Mouse (Mus musculus) limb, embryonic 10.5 days (tissue): ENCODE measurements around the gene Disc1. TPM values are rescaled to one million over a fixed set of nuclear protein-coding genes. Genes with fewer than 3 reads are reported as not detected.

Experiments used
- DNase-seq: peaks from one replicate; pipeline ENCODE4 v3.0.0-alpha.2; 2017; ENCODE audit warnings: low spot score
- H3K27ac ChIP-seq: fragments of 300-500 bp; sonication (generic); 2 replicates; pipeline ENCODE4 v1.5.1; 2016; ENCODE audit warnings: mild to moderate bottlenecking
- H3K27me3 ChIP-seq: fragments of 300-500 bp; sonication (generic); 2 replicates; pipeline ENCODE4 v1.6.1; 2016; ENCODE audit warnings: low read depth, mild to moderate bottlenecking; ENCODE audit not compliant: poor library complexity, severe bottlenecking
- H3K36me3 ChIP-seq: fragments of 300-500 bp; sonication (generic); 2 replicates; pipeline ENCODE4 v1.6.1; 2016; ENCODE audit warnings: mild to moderate bottlenecking, moderate library complexity
- H3K4me1 ChIP-seq: fragments of 300-500 bp; sonication (generic); 2 replicates; pipeline ENCODE4 v1.6.1; 2016
- H3K4me3 ChIP-seq: fragments of 300-500 bp; sonication (generic); 2 replicates; pipeline ENCODE4 v1.5.1; 2016; ENCODE audit warnings: mild to moderate bottlenecking, moderate library complexity
- H3K9me3 ChIP-seq: fragments of 300-500 bp; sonication (generic); replicated peaks from 2 replicates; pipeline ENCODE4 v1.6.1; 2016; ENCODE audit warnings: mild to moderate bottlenecking
- WGBS: fragments of 180-500 bp; shearing (Covaris S2); methylation state at CpG from one replicate; pipeline ENCODE4 v1.1.7; 2016; 5-methylcytosine and 5-hydroxymethylcytosine counted together
- polyA plus RNA-seq: library from polyadenylated mRNA; unstranded; fragments of >200 nt; fragmentation: Nextera tagmentation; extraction: Ambion mirVana; gene quantifications from 2 replicates; pipeline ENCODE4 v1.2.1, GENCODE M21; 2016

The Disc1 gene
- polyA plus RNA-seq, 1 experiment from 2014 or later, result 1.3 TPM

DNA sequence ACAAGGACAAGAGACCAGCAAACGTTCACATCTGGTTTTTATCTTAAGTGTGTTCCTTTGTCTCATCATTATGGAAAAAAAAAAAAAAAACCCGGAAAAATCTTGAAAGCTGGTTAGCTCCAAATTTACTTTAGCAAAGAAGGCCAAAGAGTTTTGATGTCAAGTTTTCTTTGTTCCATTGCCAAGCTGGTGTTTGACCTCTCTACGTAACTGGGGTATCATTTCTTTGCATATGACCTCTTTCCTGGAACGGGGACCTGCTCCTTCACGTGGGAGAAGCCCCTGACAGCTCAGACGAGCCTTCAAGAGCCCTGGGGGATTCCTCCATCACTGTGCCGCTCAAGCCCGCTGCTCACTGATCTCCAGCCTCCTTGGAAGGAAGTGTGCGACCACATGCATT is 10.1 kb upstream of the Disc1 start:
- DNase-seq, result no peak
- Histone ChIP-seq H3K36me3 (peaks cover 19% of the 10 kb centered on the region), H3K27me3 (no peaks in the 10 kb centered on the region), H3K9me3 (no peaks in the 10 kb centered on the region), H3K27ac (0 out of 2 replicates have a peak overlapping the region, but pooled peaks have one; percentile 58), H3K4me1 (peaks cover 36% of the 10 kb centered on the region), H3K4me3 (no peak overlapping the region)
- WGBS, result 21% methylated on average over 9 of the region's 9 CpGs

DNA sequence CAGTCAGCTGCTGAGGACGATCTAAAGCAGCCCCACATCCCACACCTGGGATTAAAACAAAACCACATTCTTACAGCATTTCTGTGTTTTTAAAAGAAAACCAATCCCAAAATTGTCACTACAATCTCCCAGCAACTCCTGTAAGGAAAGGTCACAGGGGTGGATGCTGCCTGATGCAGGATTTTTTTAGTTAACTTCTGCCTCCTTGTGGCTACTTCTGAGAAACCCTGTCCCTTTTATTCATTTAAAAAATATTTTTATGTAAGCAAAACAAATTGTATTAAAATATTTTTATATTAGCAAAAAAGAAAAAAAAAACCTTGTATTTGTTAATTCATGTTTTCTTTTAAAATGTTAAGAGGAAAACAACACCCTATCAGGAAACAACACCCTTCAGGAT is 8.2 kb upstream of the Disc1 start:
- DNase-seq, result no peak
- Histone ChIP-seq H3K27me3 (no peaks in the 10 kb centered on the region), H3K27ac (no peak overlapping the region), H3K4me3 (no peak overlapping the region), H3K36me3 (0 out of 2 replicates have a peak, but pooled peaks cover 1% of the 10 kb centered on the region), H3K4me1 (peaks cover 34% of the 10 kb centered on the region), H3K9me3 (no peaks in the 10 kb centered on the region)
- 85% methylated on average over 1 of the region's 1 CpGs for WGBS

DNA sequence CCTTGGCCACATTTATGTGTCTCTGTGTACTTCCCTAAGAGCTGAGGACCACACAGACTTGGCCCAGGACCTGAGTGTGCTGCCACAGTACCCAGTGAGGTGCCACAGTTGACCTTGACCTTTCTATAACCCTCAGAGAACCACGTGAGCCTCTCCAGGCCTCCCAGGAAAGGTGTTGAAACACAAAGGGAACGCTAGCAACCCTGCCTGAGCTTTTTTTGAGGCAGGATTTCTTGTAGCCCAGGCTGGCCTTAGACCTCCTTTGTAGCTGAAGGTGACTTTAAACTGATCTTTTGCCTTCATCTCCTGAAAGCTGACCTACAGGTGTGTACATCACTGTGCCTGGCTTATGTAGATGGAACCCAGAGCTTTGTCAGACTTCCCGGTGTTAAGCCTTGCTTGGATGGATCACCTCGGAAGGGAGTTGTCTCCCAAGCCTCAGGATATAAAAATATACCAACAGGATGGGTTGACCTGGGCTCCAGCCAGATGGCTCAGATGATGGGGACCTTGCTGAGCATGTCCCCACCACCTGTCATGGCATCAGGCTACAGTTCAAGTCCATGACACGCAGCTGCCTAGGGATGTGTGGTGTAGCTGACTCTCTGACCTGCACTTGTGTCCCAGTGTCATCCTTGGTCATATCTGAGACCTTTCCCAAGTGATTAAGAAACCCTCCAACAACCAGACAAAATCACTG is 4.8 kb upstream of the Disc1 start:
- no peaks in the 10 kb centered on the region for H3K9me3 ChIP-seq
- DNase-seq, result no peak
- no peak overlapping the region for H3K4me3 ChIP-seq
- no peak overlapping the region for H3K27ac ChIP-seq
- H3K36me3 ChIP-seq, result no peaks in the 10 kb centered on the region
- peaks cover 14% of the 10 kb centered on the region for H3K4me1 ChIP-seq
- WGBS, result 63% methylated on average over 5 of the region's 5 CpGs
- peaks cover 24% of the 10 kb centered on the region for H3K27me3 ChIP-seq

DNA sequence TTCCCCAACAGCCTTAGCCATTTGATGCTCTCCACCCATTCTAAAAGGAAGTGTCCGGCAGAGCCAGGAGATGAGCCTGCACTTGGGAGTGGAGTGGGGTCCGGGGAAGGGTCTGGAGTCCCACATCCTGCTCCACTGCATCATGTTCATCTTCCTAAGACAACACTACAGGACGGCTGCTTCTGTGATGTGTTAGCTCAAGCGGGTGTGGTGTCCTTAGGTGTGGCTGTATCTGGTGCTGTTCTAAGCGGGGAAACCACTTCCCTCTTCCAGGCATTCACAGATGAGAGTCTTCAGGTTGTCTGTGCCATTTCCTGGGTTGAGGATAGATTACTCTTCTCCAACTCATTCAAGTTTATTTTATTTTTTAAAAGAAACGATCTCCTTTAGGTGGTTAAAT is 4.2 kb upstream of the Disc1 start:
- no peak overlapping the region for H3K4me3 ChIP-seq
- WGBS, result 90% methylated on average over 6 of the region's 6 CpGs
- H3K36me3 ChIP-seq, result no peaks in the 10 kb centered on the region
- no peaks in the 10 kb centered on the region for H3K9me3 ChIP-seq
- H3K4me1 ChIP-seq, result peaks cover 18% of the 10 kb centered on the region
- no peak overlapping the region for H3K27ac ChIP-seq
- peaks cover 30% of the 10 kb centered on the region for H3K27me3 ChIP-seq
- no peak for DNase-seq

DNA sequence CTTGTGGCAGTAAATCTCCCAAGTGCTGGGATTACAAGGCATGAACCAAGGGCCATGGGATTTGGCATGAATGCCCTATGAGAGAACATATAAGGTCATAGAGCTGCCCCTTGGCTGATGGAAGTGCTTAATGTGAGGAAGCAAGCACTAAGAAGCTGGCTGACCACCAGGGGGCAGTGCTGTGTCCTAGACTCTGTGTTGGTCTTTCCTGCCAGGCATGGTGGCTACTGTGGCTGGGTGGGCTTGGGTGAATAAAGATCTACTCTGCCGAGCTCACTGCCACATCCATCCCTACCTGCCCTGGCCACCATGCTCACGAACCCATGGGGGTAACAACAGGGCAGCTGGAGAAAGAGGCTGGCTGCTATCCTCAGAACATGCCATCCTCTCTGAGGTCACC is 2.0 kb upstream of the Disc1 start:
- H3K4me1 ChIP-seq, result peaks cover 18% of the 10 kb centered on the region
- no peaks in the 10 kb centered on the region for H3K36me3 ChIP-seq
- H3K9me3 ChIP-seq, result no peaks in the 10 kb centered on the region
- 41% methylated on average over 2 of the region's 2 CpGs for WGBS
- H3K4me3 ChIP-seq, result no peak overlapping the region
- H3K27ac ChIP-seq, result no peak overlapping the region
- H3K27me3 ChIP-seq, result peaks cover 41% of the 10 kb centered on the region
- peak; percentile 88 for DNase-seq

DNA sequence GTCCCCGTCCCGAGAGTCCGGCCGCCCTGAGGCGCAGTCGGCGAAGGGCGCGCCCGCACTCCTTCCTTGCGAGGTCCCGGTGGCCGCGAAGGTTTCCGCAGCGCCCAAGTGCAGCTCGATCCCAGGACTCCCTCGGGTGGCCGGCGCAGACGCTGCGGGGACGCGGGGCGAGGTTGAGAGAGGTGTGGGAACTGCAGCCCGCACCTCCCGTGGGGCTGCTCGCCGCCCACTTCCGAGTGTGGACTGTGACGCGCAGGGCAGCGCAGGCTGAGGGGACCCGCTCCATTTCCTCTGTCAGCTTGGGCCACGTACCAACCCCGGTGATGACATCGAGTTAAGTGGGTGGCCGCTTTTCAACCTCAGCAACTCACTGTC is 428 bp downstream of the Disc1 start:
- no peaks in the 10 kb centered on the region for H3K9me3 ChIP-seq
- peak overlapping the region; percentile 82 for H3K27ac ChIP-seq
- DNase-seq, result peak; percentile 55
- peaks cover 14% of the 10 kb centered on the region for H3K4me1 ChIP-seq
- under 1% methylated on average over 38 of the region's 38 CpGs for WGBS
- H3K27me3 ChIP-seq, result peaks cover 41% of the 10 kb centered on the region
- no peaks in the 10 kb centered on the region for H3K36me3 ChIP-seq
- H3K4me3 ChIP-seq, result peak overlapping the region; percentile 72

DNA sequence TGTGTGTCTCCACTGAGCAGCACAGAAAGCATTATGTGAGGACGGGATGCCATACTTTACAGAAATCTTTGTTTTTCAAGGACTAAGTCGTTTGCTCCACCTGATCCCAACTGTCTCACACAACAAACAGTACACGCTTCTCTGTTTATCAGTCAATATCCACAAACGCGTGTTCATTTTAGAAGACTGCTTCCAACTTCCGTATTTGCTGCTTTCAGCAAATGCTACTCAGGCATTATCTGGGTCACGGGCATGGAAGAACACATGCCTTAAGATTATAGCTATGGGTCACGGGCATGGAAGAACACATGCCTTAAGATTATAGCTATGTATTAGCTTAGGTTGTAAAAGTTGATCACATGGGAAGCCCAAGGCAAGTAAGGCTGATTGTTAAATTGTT is 6.9 kb downstream of the Disc1 start:
- whole genome bisulfite sequencing, result 89% methylated on average over 8 of the region's 8 CpGs
- Histone ChIP-seq H3K9me3 (no peaks in the 10 kb centered on the region), H3K36me3 (no peaks in the 10 kb centered on the region), H3K27ac (no peak overlapping the region), H3K4me1 (no peaks in the 10 kb centered on the region), H3K27me3 (peaks cover under 1% of the 10 kb centered on the region), H3K4me3 (no peak overlapping the region)
- DNase-seq, result no peak

DNA sequence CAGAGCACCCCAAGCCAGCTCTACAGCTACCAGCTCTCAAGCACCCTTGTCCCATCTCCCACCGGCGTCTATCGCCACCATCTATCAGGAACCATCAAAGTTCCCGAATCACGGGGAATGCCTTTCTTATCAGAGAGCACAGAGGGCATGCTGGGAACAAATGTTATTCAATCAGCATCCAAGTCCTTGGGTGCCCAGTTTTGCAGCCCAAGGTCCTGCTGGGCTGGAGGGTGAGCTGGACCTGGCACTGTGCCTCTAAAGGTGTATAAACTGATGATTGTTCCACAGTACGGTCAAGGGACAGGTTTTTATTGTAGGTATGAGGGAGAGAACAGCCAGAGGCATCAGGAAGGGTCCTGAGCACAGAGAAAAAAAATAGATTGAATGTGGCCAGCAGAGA is 11.6 kb downstream of the Disc1 start:
- no peaks in the 10 kb centered on the region for H3K9me3 ChIP-seq
- DNase-seq, result no peak
- peaks cover 28% of the 10 kb centered on the region for H3K4me1 ChIP-seq
- no peaks in the 10 kb centered on the region for H3K36me3 ChIP-seq
- WGBS, result 85% methylated on average over 6 of the region's 6 CpGs
- no peak overlapping the region for H3K27ac ChIP-seq
- no peaks in the 10 kb centered on the region for H3K27me3 ChIP-seq
- H3K4me3 ChIP-seq, result no peak overlapping the region

DNA sequence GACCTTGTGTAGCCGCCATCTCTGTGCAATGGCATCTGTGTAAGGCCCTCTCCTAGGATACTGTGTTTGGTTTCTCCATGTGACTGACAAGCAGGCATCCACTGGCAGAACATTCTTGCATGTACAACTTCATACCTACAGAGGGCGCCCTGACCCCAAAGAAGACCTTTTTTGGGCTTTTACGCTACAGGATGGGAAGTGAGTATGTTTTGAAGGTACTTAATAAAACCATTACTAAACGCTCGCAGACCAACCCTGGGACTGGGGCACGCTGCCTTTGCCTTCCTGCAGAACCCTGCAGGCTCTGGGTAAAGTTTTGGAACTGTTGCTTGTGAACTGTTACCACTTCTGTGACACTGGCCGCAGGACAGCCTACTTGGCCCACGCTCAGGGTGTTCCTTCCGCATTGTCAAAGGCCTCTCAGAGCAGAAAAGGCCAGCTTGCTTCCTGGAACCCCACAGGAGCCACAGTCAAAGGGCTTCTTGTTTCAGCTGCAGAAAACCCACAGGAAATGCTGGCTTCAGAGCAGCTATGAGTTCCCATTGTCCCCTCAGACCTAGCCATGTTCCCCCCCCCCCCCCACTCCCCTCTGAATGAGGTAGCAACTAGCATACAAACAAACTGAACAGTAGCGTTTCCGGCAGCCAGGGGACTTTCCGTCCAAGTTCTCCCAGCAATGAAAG is 13.1 kb downstream of the Disc1 start:
- H3K27ac ChIP-seq, result peak overlapping the region; percentile 80
- peak; percentile 72 for DNase-seq
- H3K4me3 ChIP-seq, result no peak overlapping the region
- WGBS, result 48% methylated on average over 12 of the region's 12 CpGs
- no peaks in the 10 kb centered on the region for H3K36me3 ChIP-seq
- peaks cover 28% of the 10 kb centered on the region for H3K4me1 ChIP-seq
- H3K9me3 ChIP-seq, result no peaks in the 10 kb centered on the region
- H3K27me3 ChIP-seq, result no peaks in the 10 kb centered on the region

DNA sequence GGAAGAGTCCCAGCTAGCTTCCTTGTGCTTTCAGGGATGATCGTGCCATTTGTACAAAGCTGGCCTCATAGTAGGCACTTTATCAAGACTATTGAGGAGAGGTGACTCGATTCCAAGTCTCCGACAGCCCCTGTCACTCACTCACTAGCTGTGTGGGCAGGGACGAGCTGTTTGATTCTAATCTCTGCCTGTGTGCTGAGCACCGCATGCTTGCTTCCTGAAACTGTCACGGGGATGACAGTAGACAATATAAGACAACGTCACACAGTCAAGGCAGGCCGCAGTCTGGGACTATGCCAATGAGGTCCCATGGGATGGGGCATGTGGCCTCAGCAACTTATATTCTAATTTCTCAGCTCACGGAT is 13.6 kb downstream of the Disc1 start:
- Histone ChIP-seq H3K27ac (peak overlapping the region; percentile 80), H3K4me3 (no peak overlapping the region), H3K4me1 (peaks cover 28% of the 10 kb centered on the region), H3K27me3 (no peaks in the 10 kb centered on the region), H3K9me3 (no peaks in the 10 kb centered on the region), H3K36me3 (no peaks in the 10 kb centered on the region)
- WGBS, result 86% methylated on average over 9 of the region's 9 CpGs
- DNase-seq, result no peak

DNA sequence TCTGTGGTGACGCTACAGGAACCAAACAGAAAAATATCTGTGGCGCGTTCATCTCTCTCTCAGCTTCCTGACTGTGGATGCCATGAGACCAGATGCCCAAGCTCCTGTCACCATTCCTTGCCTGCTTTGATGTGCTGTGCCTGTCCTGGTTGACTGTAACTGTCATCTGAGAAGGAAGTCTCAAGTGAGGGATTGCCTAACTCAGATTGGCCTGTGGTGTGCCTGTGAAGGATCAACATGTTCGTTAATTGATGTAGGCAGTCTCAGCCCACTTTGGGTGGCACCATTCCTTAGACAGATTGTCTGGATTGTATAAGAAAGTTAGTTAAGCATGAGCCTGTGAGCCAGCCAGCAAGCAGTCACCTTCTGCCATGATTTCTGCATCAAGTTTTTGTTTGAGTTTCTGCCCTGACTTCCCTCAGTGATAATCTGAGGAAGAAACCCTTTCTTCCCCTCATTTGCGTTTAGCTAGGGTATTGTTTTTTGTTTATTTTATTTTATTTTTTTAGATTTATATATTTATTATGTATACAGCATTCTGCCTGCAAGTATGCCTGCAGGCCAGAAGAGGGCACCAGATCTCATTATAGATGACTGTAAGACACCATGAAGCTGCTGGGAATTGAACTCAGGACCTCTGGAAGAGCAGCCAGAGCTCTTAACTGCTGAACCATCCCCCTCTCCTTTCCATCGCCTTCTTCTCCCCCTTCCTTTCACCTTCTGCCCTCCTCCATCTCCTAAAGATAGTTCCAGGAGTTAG is 14.3 kb downstream of the Disc1 start:
- no peaks in the 10 kb centered on the region for H3K27me3 ChIP-seq
- H3K4me3 ChIP-seq, result no peak overlapping the region
- H3K36me3 ChIP-seq, result no peaks in the 10 kb centered on the region
- H3K27ac ChIP-seq, result peak overlapping the region; percentile 80; the same call in 1 of the 2 replicates
- peaks cover 28% of the 10 kb centered on the region for H3K4me1 ChIP-seq
- WGBS, result 84% methylated on average over 6 of the region's 6 CpGs
- no peak for DNase-seq
- no peaks in the 10 kb centered on the region for H3K9me3 ChIP-seq

DNA sequence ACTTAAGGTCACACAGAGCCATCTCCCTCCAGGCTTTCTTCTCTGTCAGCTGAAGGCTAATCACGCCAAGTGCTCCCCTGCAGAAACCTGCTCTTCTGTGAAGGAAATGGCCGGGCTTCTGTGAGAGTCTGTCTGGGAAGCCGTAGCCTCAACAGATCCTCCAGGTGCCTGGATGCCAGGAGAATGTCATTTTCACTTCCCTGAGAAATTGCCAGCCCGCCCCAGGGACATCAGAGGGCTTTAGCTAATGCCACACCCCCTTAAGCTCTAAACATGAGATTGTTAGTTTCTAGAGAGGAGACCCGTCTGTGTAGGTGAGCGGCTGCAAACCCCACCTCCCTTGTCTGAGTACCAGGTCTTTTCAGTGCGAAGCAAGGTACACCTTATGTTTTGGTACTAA is 15.3 kb downstream of the Disc1 start:
- peaks cover 28% of the 10 kb centered on the region for H3K4me1 ChIP-seq
- WGBS, result 62% methylated on average over 7 of the region's 7 CpGs
- no peak overlapping the region for H3K4me3 ChIP-seq
- no peak for DNase-seq
- H3K36me3 ChIP-seq, result no peaks in the 10 kb centered on the region
- no peaks in the 10 kb centered on the region for H3K27me3 ChIP-seq
- no peak overlapping the region for H3K27ac ChIP-seq
- H3K9me3 ChIP-seq, result no peaks in the 10 kb centered on the region

DNA sequence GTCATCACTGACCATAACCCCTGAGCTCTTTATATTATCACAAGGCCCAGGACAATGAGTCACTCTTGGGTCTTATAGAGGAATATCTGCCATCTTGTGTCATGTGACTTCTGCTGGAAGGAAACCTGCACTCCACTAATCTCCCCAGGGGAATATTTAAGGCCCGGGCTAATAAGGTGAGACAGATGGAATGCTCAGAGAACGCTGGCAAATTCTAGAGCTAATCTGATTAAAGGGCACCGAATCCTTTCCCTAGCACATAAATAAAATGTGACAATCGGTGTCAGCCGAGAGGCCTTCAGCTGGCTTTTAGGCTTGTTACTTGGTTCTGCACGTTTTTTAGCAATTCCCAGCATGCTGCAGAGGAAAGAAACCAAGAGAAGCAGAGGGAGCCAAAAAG is 15.7 kb downstream of the Disc1 start:
- no peak for DNase-seq
- Histone ChIP-seq H3K4me1 (peaks cover 28% of the 10 kb centered on the region), H3K27ac (no peak overlapping the region), H3K27me3 (no peaks in the 10 kb centered on the region), H3K9me3 (no peaks in the 10 kb centered on the region), H3K36me3 (no peaks in the 10 kb centered on the region), H3K4me3 (no peak overlapping the region)
- WGBS, result 49% methylated on average over 6 of the region's 6 CpGs
